Mouse (Mus musculus) gastrocnemius, adult 2 months (tissue): ENCODE measurements around the gene 3110082I17Rik. TPM values are rescaled to one million over a fixed set of nuclear protein-coding genes. Genes with fewer than 3 reads are reported as not detected.
A peak's percentile ranks its signal among the peaks of the same experiment; 100 is the strongest.

Experiments
- DNase-seq: peaks from one replicate; pipeline ENCODE4 v3.0.0; 2022
- H3K27ac ChIP-seq: fragments of 200-600 bp; 2 replicates; pipeline ENCODE4 v1.8.1; 2022; ENCODE audit warnings: mild to moderate bottlenecking
- H3K4me3 ChIP-seq: fragments of 200-600 bp; 2 replicates; pipeline ENCODE4 v1.8.1; 2022; ENCODE audit warnings: mild to moderate bottlenecking, moderate library complexity
- CTCF ChIP-seq: fragments of 200-600 bp; IDR thresholded peaks from 2 replicates; pipeline ENCODE4 v1.8.1; 2022; ENCODE audit warnings: antibody characterized with exemption, mild to moderate bottlenecking, moderate library complexity
- intact Hi-C: fragments of 180-260 bp; cut with DNase I; formaldehyde crosslinking; loops from one replicate; pipeline ENCODE4 v1.15.1; 2025
- total RNA-seq, 2 experiments: library from RNA; stranded (reverse); gene quantifications; 2 replicates each; pipeline ENCODE4 v1.2.3; 2021

The 3110082I17Rik gene
- total RNA-seq, 2 experiments from 2014 or later: 7.9 to 10.3 TPM

GRCm38 (mm10) chr5:139427989-139428388 lies 32.3 kb downstream of the 3110082I17Rik start:
- no peak for DNase-seq
- intact Hi-C loops: no loop called here
- TF ChIP-seq CTCF: no peak
- Histone ChIP-seq H3K4me3 (no peak overlapping the region), H3K27ac (no peak overlapping the region; the same call in 1 of the 2 replicates)

GRCm38 (mm10) chr5:139427001-139427400 lies 33.3 kb downstream of the 3110082I17Rik start:
- Histone ChIP-seq H3K4me3 (no peak overlapping the region), H3K27ac (no peak overlapping the region)
- DNase-seq: no peak
- TF ChIP-seq CTCF: no peak
- intact Hi-C loops: no loop called here

GRCm38 (mm10) chr5:139425198-139425597 lies 35.1 kb downstream of the 3110082I17Rik start:
- TF ChIP-seq CTCF: no peak
- Histone ChIP-seq H3K4me3 (peak overlapping the region; percentile 63; the same call in 1 of the 2 replicates), H3K27ac (peak overlapping the region; percentile 72)
- DNase-seq: no peak
- intact Hi-C loops: no loop called here

GRCm38 (mm10) chr5:139423026-139423865 lies 37.1 kb downstream of the 3110082I17Rik start, which contains the start of gene Gper1:
Gper1 (plus strand) TSS chr5:139423151.
- TF ChIP-seq CTCF: no peak
- peak within 1 kb of the TSS; percentile 72 for H3K27ac ChIP-seq
- intact Hi-C loops: no loop called here
- peak within 1 kb of the TSS; percentile 63 for H3K4me3 ChIP-seq
- DNase-seq: no peak

- TF ChIP-seq CTCF: no peak
- Histone ChIP-seq H3K27ac (no peak overlapping the region), H3K4me3 (no peak overlapping the region)
- no peak for DNase-seq
- intact Hi-C loops: loop anchor here (10.0 kb wide), 1 partner anchor 144 kb away; no protein-coding TSS in a partner anchor
Observed at GRCm38 (mm10) chr5:139418633-139419032, 41.7 kb downstream of the 3110082I17Rik start.

GRCm38 (mm10) chr5:139418110-139418509 lies 42.2 kb downstream of the 3110082I17Rik start:
- intact Hi-C loops: loop anchor here (10.0 kb wide), 1 partner anchor 143 kb away; no protein-coding TSS in a partner anchor
- no peak for TF ChIP-seq CTCF
- no peak for DNase-seq
- Histone ChIP-seq H3K4me3 (no peak overlapping the region), H3K27ac (no peak overlapping the region)

- intact Hi-C loops: loop anchor here (10.0 kb wide), 1 partner anchor 143 kb away; no protein-coding TSS in a partner anchor
- no peak for DNase-seq
- no peak overlapping the region for H3K4me3 ChIP-seq
- peak; percentile 29 for TF ChIP-seq CTCF
- H3K27ac ChIP-seq: no peak overlapping the region
Observed at GRCm38 (mm10) chr5:139417480-139417879, 42.8 kb downstream of the 3110082I17Rik start.

GRCm38 (mm10) chr5:139416942-139417341 lies 43.4 kb downstream of the 3110082I17Rik start:
- DNase-seq: no peak
- intact Hi-C loops: loop anchor here (10.0 kb wide), 1 partner anchor 142 kb away; no protein-coding TSS in a partner anchor
- Histone ChIP-seq H3K27ac (no peak overlapping the region), H3K4me3 (no peak overlapping the region)
- TF ChIP-seq CTCF: peak; percentile 38

- H3K4me3 ChIP-seq: no peak overlapping the region
- H3K27ac ChIP-seq: no peak overlapping the region
- DNase-seq: no peak
- TF ChIP-seq CTCF: no peak
- intact Hi-C loops: loop anchor here (10.0 kb wide), 1 partner anchor 140 kb away; no protein-coding TSS in a partner anchor
Observed at GRCm38 (mm10) chr5:139415001-139415400, 45.3 kb downstream of the 3110082I17Rik start.

GRCm38 (mm10) chr5:139413545-139413944 lies 46.8 kb downstream of the 3110082I17Rik start:
- DNase-seq: no peak

GRCm38 (mm10) chr5:139411665-139412314 lies 48.5 kb downstream of the 3110082I17Rik start:
- H3K27ac ChIP-seq: no peak overlapping the region
- intact Hi-C loops: loop anchor here (10.0 kb wide), 1 partner anchor 137 kb away; no protein-coding TSS in a partner anchor

More at GRCm38 (mm10) chr5:139413545-139413944, 46.8 kb downstream of the 3110082I17Rik start:
- H3K27ac ChIP-seq: no peak overlapping the region
- no peak overlapping the region for H3K4me3 ChIP-seq
- intact Hi-C loops: loop anchor here (10.0 kb wide), 1 partner anchor 139 kb away; no protein-coding TSS in a partner anchor
- TF ChIP-seq CTCF: no peak

GRCm38 (mm10) chr5:139411117-139411516 lies 49.2 kb downstream of the 3110082I17Rik start:
- no peak for DNase-seq
- H3K4me3 ChIP-seq: no peak overlapping the region
- no peak for TF ChIP-seq CTCF
- no peak overlapping the region for H3K27ac ChIP-seq
- intact Hi-C loops: loop anchor here (10.0 kb wide), 1 partner anchor 136 kb away; no protein-coding TSS in a partner anchor

More at GRCm38 (mm10) chr5:139411665-139412314, 48.5 kb downstream of the 3110082I17Rik start:
- TF ChIP-seq CTCF: no peak
- no peak overlapping the region for H3K4me3 ChIP-seq
- no peak for DNase-seq
